Mouse (Mus musculus): ENCODE measurements at regions not wholly inside any gene's neighbourhood (a gene's known extent, or its start where the extent isn't known, plus 50 kb on each side); places are given as distances from the start of the nearest gene placed in this dataset.

DNA sequence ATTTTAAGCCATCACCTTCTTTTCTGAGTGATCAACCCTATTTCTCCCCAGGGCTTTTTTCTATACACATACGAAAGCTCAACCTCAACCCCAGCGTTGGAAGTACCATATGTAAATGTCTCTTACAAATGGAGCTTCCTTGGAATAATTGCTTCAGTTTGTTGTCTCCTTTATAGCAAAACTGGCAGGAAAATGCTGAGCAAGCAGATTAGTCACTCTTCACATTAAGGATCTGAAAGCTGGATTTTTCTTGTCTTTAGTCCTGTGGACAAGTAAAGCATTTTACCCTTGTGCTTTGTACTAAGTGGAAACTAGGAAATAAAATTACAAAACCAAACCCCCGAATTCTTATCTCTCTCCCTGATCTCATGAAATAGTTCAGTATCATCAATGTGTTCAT, 145.8 kb downstream of the Etaa1 start:
- H3K4me3 ChIP-seq = no peak overlapping the region
- 79% methylated on average over 3 of the region's 3 CpGs for WGBS
- H3K27ac ChIP-seq = no peak overlapping the region
- no peak overlapping the region for H3K9ac ChIP-seq
- H3K9me3 ChIP-seq = no peaks in the 10 kb centered on the region
- no peak overlapping the region for H3K4me2 ChIP-seq (replicated peaks)
- H3K36me3 ChIP-seq = no peaks in the 10 kb centered on the region
- H3K4me1 ChIP-seq = 0 out of 2 replicates have a peak, but pooled peaks cover 3% of the 10 kb centered on the region
- no peak for ATAC-seq (ENCODE audit: low FRiP score, low read depth)
- no peaks in the 10 kb centered on the region for H3K27me3 ChIP-seq

DNA sequence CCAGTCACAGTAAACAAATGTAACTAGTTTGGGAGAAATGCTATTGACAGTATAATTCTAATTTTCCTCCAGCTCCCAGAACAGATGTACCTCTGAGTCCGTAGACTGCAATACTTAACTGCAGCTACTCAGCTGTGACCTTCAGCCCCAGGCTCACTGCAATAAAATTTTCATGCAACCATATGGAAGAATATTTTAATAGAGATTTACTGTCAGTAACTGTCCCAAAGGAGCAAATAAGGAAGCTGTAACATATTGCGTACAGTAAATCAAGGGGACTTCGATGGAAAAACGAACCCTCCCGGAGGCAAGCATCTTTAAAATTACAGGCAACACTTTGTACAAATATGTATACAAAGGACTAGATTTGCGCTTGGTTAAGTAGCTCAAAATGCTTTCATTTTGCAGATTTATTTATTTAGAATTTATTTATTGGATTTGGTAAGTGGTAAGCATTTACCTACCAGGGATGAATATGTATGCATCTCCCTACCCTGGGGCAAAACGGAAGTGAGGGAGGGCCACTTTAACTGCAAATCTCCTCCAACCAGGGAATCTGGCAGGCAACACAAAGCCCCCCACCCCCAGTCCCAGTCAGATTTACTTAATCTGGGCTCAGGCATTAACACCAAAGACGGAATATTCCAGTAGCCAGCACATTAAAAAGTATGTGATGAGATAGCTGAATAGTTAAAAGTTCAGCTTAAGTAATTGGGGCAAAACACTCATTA, 141.7 kb downstream of the Etaa1 start:
- Histone ChIP-seq H3K27me3 (no peaks in the 10 kb centered on the region), H3K36me3 (no peaks in the 10 kb centered on the region), H3K9ac (no peak overlapping the region), H3K4me2 (replicated peaks) (no peak overlapping the region), H3K4me3 (no peak overlapping the region), H3K9me3 (no peaks in the 10 kb centered on the region), H3K4me1 (0 out of 2 replicates have a peak, but pooled peaks cover 3% of the 10 kb centered on the region), H3K27ac (no peak overlapping the region)
- no peak for ATAC-seq (ENCODE audit: low FRiP score, low read depth)
- WGBS = 46% methylated on average over 8 of the region's 8 CpGs

DNA sequence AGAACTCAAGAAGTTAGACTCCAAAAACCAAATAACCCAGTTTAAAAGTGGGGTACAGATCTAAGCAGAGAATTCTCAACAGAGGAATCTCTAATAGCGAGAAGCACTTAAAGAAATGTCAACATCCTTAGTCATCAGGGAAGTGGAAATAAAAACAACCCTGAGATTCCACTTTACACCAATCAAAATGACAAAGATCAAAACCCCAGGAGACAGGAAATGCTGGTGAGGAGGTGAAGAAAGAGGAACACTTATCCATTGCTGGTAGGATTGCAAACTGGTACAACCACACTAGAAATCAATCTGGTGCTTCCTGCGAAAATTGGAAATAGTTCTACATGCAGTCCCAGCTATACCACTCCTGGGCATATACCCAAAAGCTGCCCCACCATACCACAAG, 111.0 kb downstream of the Etaa1 start:
- Histone ChIP-seq H3K9me3 (no peaks in the 10 kb centered on the region), H3K36me3 (no peaks in the 10 kb centered on the region), H3K4me1 (no peaks in the 10 kb centered on the region), H3K4me2 (replicated peaks) (no peak overlapping the region), H3K27me3 (no peaks in the 10 kb centered on the region), H3K4me3 (no peak overlapping the region), H3K9ac (no peak overlapping the region), H3K27ac (no peak overlapping the region)
- ATAC-seq (ENCODE audit: low FRiP score, low read depth) = no peak
- WGBS = 80% methylated on average over 2 of the region's 2 CpGs

DNA sequence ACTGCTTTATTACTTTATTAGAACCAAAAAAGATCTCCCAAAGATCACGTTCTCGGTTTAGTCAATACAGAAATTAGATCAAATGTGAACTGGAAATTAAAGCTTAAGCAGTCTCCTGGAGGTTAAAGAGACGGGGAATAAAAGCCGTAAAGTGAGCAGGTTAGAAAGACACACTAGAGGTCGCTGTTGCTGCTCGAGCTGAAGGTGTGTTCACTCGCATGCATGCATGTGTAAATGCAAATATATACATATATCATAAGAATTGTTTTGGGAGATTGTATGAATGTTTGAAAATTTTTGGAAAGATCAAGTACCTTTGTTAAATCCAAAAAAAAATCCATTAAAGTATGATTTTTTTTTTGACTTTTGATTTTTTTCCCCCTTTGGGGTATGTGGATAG, 101.3 kb downstream of the Etaa1 start:
- Histone ChIP-seq H3K9me3 (no peaks in the 10 kb centered on the region), H3K4me2 (replicated peaks) (no peak overlapping the region), H3K27me3 (no peaks in the 10 kb centered on the region), H3K27ac (no peak overlapping the region), H3K9ac (no peak overlapping the region), H3K36me3 (no peaks in the 10 kb centered on the region), H3K4me1 (no peaks in the 10 kb centered on the region), H3K4me3 (no peak overlapping the region)
- WGBS = 48% methylated on average over 7 of the region's 7 CpGs
- ATAC-seq (ENCODE audit: low FRiP score, low read depth) = no peak

DNA sequence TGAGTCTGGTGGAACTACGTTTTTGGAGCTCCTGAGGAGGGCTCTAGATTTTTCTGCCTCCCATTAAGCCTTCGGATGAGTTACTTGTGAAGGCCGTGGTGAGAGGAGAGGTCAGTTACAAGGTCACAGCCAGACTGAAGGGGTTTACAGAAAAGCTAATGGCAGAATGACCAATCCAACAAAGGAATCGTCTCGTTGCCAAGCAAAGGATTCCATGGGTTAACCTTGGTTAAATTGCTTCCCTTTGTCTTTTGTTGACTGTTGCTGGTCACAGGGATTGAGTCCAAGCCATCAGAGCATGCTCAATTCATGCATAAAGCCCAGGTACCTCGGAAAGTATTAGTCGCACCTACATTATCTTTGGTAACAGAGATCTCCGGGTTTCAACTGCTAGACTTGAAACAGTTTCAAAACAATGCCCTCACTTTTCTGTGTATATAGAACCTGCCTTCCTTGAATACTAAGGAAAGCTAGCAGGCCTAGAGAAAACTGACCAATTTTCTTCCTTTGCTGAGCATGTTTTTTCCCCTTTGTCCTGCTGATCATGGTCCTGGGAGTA, 100.3 kb downstream of the Etaa1 start:
- 73% methylated on average over 8 of the region's 8 CpGs for WGBS
- H3K4me3 ChIP-seq = no peak overlapping the region
- no peaks in the 10 kb centered on the region for H3K9me3 ChIP-seq
- no peaks in the 10 kb centered on the region for H3K36me3 ChIP-seq
- ATAC-seq (ENCODE audit: low FRiP score, low read depth) = no peak
- no peaks in the 10 kb centered on the region for H3K4me1 ChIP-seq
- H3K9ac ChIP-seq = no peak overlapping the region
- no peaks in the 10 kb centered on the region for H3K27me3 ChIP-seq
- no peak overlapping the region for H3K27ac ChIP-seq
- H3K4me2 ChIP-seq (replicated peaks) = no peak overlapping the region

DNA sequence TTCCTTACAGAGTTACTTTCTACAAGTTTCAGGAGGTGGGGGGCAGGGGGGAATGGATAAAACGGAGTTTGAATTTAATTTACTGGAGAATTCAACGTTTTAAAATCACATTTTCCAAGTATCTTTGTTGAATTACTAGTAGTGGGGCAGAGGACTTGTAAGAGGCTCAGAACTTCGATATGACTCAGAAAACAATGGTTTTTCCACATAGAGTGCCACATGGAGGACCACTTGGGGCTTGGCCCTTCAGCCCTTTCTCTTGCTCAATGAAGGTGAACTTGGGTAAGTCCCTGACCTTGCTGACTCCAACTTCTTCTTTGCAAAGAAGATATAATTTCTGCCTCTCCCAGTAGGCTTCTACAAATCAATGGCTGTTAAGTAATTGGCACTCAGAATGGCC, 99.8 kb downstream of the Etaa1 start:
- H3K9ac ChIP-seq = no peak overlapping the region
- no peak overlapping the region for H3K27ac ChIP-seq
- WGBS = 60% methylated on average over 3 of the region's 3 CpGs
- no peaks in the 10 kb centered on the region for H3K36me3 ChIP-seq
- no peak overlapping the region for H3K4me2 ChIP-seq (replicated peaks)
- no peak overlapping the region for H3K4me3 ChIP-seq
- ATAC-seq (ENCODE audit: low FRiP score, low read depth) = no peak
- no peaks in the 10 kb centered on the region for H3K27me3 ChIP-seq
- H3K9me3 ChIP-seq = no peaks in the 10 kb centered on the region
- no peaks in the 10 kb centered on the region for H3K4me1 ChIP-seq

DNA sequence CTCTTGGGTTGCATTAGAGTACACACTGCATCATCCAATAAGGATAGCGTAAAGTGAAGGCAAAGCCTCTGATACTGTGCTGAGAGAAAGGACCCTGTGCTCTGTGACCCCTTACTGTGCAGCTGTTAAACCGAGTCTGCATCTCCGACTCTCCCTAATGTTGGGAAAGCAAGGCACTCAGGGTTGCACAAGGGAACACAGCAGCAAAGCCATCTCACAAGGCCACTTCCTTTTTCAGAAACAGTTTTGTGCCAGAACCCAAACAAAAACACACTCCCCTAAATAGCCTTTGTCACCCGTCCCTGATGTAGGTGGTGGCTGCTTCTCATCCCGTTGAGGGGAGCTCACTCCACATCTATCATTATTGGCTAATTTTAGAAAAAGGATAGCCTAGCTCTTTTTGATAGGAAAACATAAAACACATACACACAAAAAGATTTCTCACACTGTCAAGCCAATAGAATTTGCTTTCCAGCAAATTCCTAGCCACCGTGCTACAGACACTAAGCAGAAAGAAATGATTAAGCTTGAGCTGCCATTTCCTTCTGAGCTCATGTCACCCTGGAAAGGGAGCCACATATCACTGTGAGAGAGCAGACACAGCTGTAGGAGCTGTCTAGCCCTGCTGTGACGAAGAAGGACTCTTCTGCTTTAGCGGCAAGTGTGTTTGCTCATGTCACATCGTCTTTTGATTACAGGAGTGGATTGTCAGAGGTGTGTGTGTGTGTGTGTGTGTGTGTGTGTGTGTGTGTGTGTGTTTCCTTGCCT, 94.1 kb downstream of the Etaa1 start:
- H3K4me2 ChIP-seq (replicated peaks) = no peak overlapping the region
- no peaks in the 10 kb centered on the region for H3K9me3 ChIP-seq
- H3K27me3 ChIP-seq = no peaks in the 10 kb centered on the region
- no peaks in the 10 kb centered on the region for H3K4me1 ChIP-seq
- H3K9ac ChIP-seq = no peak overlapping the region
- WGBS = 43% methylated on average over 9 of the region's 9 CpGs
- ATAC-seq (ENCODE audit: low FRiP score, low read depth) = no peak
- H3K27ac ChIP-seq = no peak overlapping the region
- H3K4me3 ChIP-seq = no peak overlapping the region
- H3K36me3 ChIP-seq = no peaks in the 10 kb centered on the region

DNA sequence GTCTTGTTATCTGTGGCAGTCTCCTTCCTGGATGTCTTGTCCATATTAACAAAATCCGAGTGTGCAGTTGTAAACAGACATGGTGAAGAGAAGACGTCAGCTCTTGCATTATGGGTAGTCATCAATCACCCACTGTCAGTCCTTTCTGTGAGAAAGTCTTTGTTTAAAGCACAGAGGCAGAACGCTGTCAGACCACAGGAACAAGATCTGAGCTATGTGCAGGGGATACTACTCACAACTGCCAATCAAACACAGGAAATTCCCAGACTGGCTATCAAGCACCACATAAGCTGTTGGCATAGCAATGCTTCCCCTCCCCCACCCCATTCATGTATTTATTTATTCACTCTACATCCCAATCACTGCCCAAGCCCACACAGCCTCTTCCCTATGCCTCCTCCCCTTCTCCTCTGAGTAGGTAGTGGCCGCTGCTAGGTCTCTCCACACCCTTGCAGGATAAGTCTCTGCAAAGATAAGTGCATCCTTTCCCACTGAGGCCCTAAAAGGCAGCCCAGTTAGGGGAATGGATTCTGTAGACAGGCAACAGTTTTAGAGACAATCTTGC, 88.8 kb downstream of the Etaa1 start:
- H3K4me2 ChIP-seq (replicated peaks) = no peak overlapping the region
- H3K27ac ChIP-seq = no peak overlapping the region
- H3K27me3 ChIP-seq = no peaks in the 10 kb centered on the region
- H3K4me3 ChIP-seq = no peak overlapping the region
- H3K4me1 ChIP-seq = no peaks in the 10 kb centered on the region
- 40% methylated on average over 4 of the region's 4 CpGs for WGBS
- no peak overlapping the region for H3K9ac ChIP-seq
- no peak for ATAC-seq (ENCODE audit: low FRiP score, low read depth)
- H3K9me3 ChIP-seq = no peaks in the 10 kb centered on the region
- no peaks in the 10 kb centered on the region for H3K36me3 ChIP-seq

DNA sequence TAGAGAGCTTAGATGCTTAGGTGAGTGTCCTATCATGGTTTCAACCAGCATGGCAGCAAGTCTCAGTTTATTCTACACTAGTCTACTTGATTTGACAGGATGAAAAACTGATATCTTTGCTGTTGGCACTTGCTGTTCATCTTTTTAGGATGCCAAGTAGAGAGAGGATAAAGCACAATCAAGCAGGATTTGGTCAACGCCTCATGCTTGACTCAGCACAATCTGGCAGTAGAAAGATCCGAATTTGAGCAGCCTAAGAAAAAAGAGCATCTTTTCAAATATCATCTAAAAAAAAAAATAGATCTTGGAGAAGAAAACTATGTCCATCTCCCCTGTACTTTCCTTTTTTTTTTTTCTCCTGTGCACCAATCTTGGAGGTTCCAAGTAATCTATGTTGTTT, 83.0 kb downstream of the Etaa1 start:
- H3K4me3 ChIP-seq = no peak overlapping the region
- H3K27ac ChIP-seq = no peak overlapping the region
- H3K9me3 ChIP-seq = no peaks in the 10 kb centered on the region
- no peaks in the 10 kb centered on the region for H3K4me1 ChIP-seq
- no peaks in the 10 kb centered on the region for H3K36me3 ChIP-seq
- no peak for ATAC-seq (ENCODE audit: low FRiP score, low read depth)
- no peak overlapping the region for H3K4me2 ChIP-seq (replicated peaks)
- H3K27me3 ChIP-seq = no peaks in the 10 kb centered on the region
- 79% methylated on average over 2 of the region's 2 CpGs for WGBS
- H3K9ac ChIP-seq = no peak overlapping the region

DNA sequence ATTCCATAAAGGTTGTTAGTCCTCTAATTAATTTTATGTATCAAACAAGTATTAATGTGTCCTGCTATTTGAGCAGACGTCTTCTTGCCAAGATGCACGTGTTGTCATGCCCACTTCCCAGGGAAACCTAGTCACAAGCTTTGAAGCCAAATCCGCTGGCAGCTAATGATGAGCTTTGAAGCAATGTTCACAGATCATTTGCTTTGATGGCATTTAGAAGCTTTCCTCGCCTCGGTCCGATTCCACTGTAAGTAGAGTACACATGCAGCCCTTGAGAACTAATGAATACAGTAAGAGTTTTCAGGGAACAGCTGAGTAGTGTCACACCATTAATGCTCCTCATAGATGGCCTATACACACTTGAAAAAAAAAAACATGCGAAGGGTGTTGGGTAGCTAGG, 81.8 kb downstream of the Etaa1 start:
- H3K27ac ChIP-seq = no peak overlapping the region
- H3K4me3 ChIP-seq = no peak overlapping the region
- no peak overlapping the region for H3K4me2 ChIP-seq (replicated peaks)
- no peak overlapping the region for H3K9ac ChIP-seq
- no peaks in the 10 kb centered on the region for H3K36me3 ChIP-seq
- H3K27me3 ChIP-seq = no peaks in the 10 kb centered on the region
- WGBS = 53% methylated on average over 7 of the region's 7 CpGs
- no peak for ATAC-seq (ENCODE audit: low FRiP score, low read depth)
- no peaks in the 10 kb centered on the region for H3K4me1 ChIP-seq
- H3K9me3 ChIP-seq = no peaks in the 10 kb centered on the region

DNA sequence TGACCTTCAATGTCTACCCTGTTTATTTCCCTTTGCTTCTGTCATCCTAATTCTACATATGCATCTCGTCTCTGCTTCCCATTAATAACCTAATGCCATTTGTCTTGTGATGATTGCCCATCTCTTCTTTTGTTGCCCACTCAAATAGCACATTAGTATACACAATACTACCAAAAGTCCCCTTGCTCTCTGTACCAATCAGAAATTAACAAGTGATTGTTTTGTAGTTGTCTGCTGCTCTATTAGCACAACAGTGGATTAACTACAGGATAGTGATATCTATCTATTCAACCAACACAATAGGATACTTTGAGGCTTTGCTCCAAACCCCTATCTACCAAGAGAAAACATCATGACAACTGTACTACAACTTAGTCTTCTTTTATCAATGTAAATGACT, 70.4 kb downstream of the Etaa1 start:
- Histone ChIP-seq H3K4me2 (replicated peaks) (no peak overlapping the region), H3K36me3 (no peaks in the 10 kb centered on the region), H3K4me1 (no peaks in the 10 kb centered on the region), H3K27me3 (no peaks in the 10 kb centered on the region), H3K9me3 (no peaks in the 10 kb centered on the region), H3K4me3 (no peak overlapping the region), H3K27ac (no peak overlapping the region), H3K9ac (no peak overlapping the region)
- no peak for ATAC-seq (ENCODE audit: low FRiP score, low read depth)
- WGBS = 78% methylated on average over 1 of the region's 1 CpGs
